Mouse (Mus musculus) E14TG2a.4 (cell line): ENCODE measurements around the gene Ror1.

Experiments
- CTCF ChIP-seq: conservative IDR thresholded peaks from 2 replicates; pipeline ENCODE4 v1.5.1; 2014; ENCODE audit warnings: low read length
- NANOG ChIP-seq: IDR thresholded peaks from 2 replicates; pipeline ENCODE4 v1.6.1; 2014; ENCODE audit warnings: borderline replicate concordance, low read length, mixed read lengths
- POU5F1 ChIP-seq: IDR thresholded peaks from 2 replicates; pipeline ENCODE4 v1.6.1; 2014; ENCODE audit warnings: low read length, borderline replicate concordance

- TF ChIP-seq CTCF (no peak), NANOG (no peak), POU5F1 (no peak)
Measured at GRCm38 (mm10) chr4:100252646-100253045, 157.1 kb downstream of the Ror1 start.
